Mouse (Mus musculus): ENCODE results near the gene Oca2. TPM values are rescaled to one million over a fixed set of nuclear protein-coding genes. Genes with fewer than 3 reads are reported as not detected.

The Oca2 gene
- polyA plus RNA-seq, 2 experiments: not detected

GRCm38 (mm10) chr7:56314358-56314757, 74.8 kb downstream of the Oca2 start:
- Histone ChIP-seq H3K27ac (replicated peaks; ENCODE audit: low read depth, low read length) (no peak overlapping the region), H3K4me1 (ENCODE audit: control insufficient read depth, insufficient read depth, low read length) (no peaks in the 10 kb centered on the region), H3K4me3 (replicated peaks; ENCODE audit: low read length) (no peak overlapping the region), H3K9me3 (ENCODE audit: control insufficient read depth, low read length) (no peaks in the 10 kb centered on the region), H3K36me3 (ENCODE audit: control insufficient read depth, insufficient read depth, low read length) (no peaks in the 10 kb centered on the region), H3K27me3 (ENCODE audit: control insufficient read depth, insufficient read depth, low read length) (no peaks in the 10 kb centered on the region), H3K4me2 (replicated peaks; ENCODE audit: low read depth, low read length, severe bottlenecking) (no peak overlapping the region), H3K9ac (ENCODE audit: low read depth, low read length, severe bottlenecking) (no peak overlapping the region)
- no peak for ATAC-seq (ENCODE audit: low FRiP score, low read depth)
- no peak for DNase-seq (ENCODE audit: low spot score)
- no peak for TF ChIP-seq POLR2A (IDR thresholded peaks at IDR 0.05; ENCODE audit: borderline replicate concordance, extremely low read depth, insufficient read depth, insufficient read length)
- 85% methylated on average over 5 of the region's 5 CpGs for WGBS

DNA sequence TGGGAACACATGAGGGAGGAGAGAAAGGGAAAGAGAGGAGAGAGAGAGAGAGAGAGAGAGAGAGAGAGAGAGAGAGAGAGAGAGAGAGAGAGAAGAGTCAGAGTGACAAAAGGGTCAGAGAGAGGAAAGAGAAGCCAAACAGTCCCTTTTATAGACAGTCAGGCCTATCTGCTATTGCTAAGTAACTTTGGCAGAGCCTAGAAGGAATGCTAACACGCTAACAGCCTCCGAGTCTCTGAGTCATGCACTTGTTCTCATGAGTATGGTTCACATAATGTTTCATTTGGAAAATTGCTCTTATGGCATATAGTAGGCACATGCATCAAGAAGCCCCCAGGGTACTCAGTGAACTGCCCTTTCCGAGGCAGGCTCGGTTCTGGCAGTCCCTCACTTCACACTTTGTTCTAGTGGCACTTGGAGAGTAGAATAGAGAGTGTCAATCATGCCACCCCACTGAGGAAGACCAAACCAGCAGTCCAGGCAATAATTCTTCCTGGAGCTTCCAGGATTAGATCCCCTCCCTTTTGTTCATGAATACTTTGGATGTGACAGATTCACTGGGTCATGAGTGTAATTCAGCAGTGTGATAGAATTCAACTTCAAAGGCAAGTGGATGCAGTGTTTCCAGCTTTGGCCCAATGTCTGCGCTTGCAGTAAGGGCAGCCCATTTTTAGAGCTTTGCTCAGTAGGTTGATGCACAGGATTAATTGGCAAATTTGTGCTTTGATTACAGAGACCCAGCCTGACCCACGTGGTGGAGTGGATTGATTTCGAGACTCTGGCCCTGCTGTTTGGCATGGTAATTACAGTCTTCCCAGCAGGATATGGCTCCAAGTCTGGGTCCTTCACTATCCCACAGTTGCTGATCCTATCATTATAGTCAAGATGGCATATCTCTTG, 76.3 kb downstream of the Oca2 start:
- H3K27me3 ChIP-seq (ENCODE audit: control insufficient read depth, insufficient read depth, low read length): no peaks in the 10 kb centered on the region
- H3K27ac ChIP-seq (replicated peaks; ENCODE audit: low read depth, low read length): no peak overlapping the region
- H3K9ac ChIP-seq (ENCODE audit: low read depth, low read length, severe bottlenecking): no peak overlapping the region
- H3K9me3 ChIP-seq (ENCODE audit: control insufficient read depth, low read length): no peaks in the 10 kb centered on the region
- H3K4me3 ChIP-seq (replicated peaks; ENCODE audit: low read length): no peak overlapping the region
- H3K4me1 ChIP-seq (ENCODE audit: control insufficient read depth, insufficient read depth, low read length): no peaks in the 10 kb centered on the region
- no peak for TF ChIP-seq POLR2A (IDR thresholded peaks at IDR 0.05; ENCODE audit: borderline replicate concordance, extremely low read depth, insufficient read depth, insufficient read length)
- no peak overlapping the region for H3K4me2 ChIP-seq (replicated peaks; ENCODE audit: low read depth, low read length, severe bottlenecking)
- H3K36me3 ChIP-seq (ENCODE audit: control insufficient read depth, insufficient read depth, low read length): no peaks in the 10 kb centered on the region
- ATAC-seq (ENCODE audit: low FRiP score, low read depth): no peak
- WGBS: 57% methylated on average over 7 of the region's 7 CpGs
- no peak for DNase-seq (ENCODE audit: low spot score)

- Histone ChIP-seq H3K4me1 (ENCODE audit: control insufficient read depth, insufficient read depth, low read length) (no peaks in the 10 kb centered on the region), H3K27me3 (ENCODE audit: control insufficient read depth, insufficient read depth, low read length) (no peaks in the 10 kb centered on the region), H3K27ac (replicated peaks; ENCODE audit: low read depth, low read length) (no peak overlapping the region), H3K9ac (ENCODE audit: low read depth, low read length, severe bottlenecking) (no peak overlapping the region), H3K4me2 (replicated peaks; ENCODE audit: low read depth, low read length, severe bottlenecking) (no peak overlapping the region), H3K9me3 (ENCODE audit: control insufficient read depth, low read length) (no peaks in the 10 kb centered on the region), H3K36me3 (ENCODE audit: control insufficient read depth, insufficient read depth, low read length) (no peaks in the 10 kb centered on the region), H3K4me3 (replicated peaks; ENCODE audit: low read length) (no peak overlapping the region)
- WGBS: 50% methylated on average over 4 of the region's 4 CpGs
- ATAC-seq (ENCODE audit: low FRiP score, low read depth) (no peak), DNase-seq (ENCODE audit: low spot score) (no peak)
- TF ChIP-seq POLR2A (IDR thresholded peaks at IDR 0.05; ENCODE audit: borderline replicate concordance, extremely low read depth, insufficient read depth, insufficient read length): no peak
These were observed 88.2 kb downstream of the Oca2 start for GRCm38 (mm10) chr7:56327738-56328137.

- no peaks in the 10 kb centered on the region for H3K9me3 ChIP-seq (ENCODE audit: control insufficient read depth, low read length)
- WGBS: 43% methylated on average over 3 of the region's 3 CpGs
- TF ChIP-seq POLR2A (IDR thresholded peaks at IDR 0.05; ENCODE audit: borderline replicate concordance, extremely low read depth, insufficient read depth, insufficient read length): no peak
These were observed 109.0 kb downstream of the Oca2 start for GRCm38 (mm10) chr7:56348528-56348927.

DNA sequence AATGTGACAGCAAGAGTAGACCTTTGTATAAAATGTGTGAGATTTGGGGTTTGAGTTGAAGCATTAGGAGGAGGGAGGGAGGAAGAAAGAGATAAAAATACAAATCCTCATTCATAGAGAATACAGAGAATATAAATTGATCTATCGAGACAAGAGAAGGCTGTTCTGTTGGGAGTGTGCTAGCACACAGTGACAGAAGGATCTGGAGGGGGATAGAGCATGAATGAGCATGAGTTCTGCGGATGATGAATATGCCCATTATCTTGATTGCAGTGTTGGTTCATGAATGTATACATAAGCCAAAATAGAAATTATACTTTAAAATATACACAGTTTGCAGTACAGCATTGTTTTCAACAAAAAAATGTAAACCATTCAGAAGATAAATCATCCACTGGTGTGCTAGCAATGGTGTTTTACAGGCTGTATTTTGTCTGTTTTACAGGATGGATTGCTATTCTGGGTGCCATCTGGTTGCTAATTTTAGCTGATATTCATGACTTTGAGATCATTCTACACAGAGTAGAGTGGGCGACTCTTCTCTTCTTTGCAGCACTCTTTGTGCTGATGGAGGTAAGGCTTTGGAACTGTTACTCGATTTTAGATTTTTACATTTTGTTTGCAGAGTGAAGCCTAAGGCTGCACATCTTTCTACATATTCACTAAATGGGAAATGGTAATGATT, 117.2 kb downstream of the Oca2 start:
- DNase-seq (ENCODE audit: low spot score) (no peak), ATAC-seq (ENCODE audit: low FRiP score, low read depth) (no peak)
- TF ChIP-seq POLR2A (IDR thresholded peaks at IDR 0.05; ENCODE audit: borderline replicate concordance, extremely low read depth, insufficient read depth, insufficient read length): no peak
- WGBS: 83% methylated on average over 4 of the region's 4 CpGs
- H3K9ac ChIP-seq (ENCODE audit: low read depth, low read length, severe bottlenecking): no peak overlapping the region
- H3K4me1 ChIP-seq (ENCODE audit: control insufficient read depth, insufficient read depth, low read length): no peaks in the 10 kb centered on the region
- no peak overlapping the region for H3K4me2 ChIP-seq (replicated peaks; ENCODE audit: low read depth, low read length, severe bottlenecking)
- no peaks in the 10 kb centered on the region for H3K9me3 ChIP-seq (ENCODE audit: control insufficient read depth, low read length)
- no peaks in the 10 kb centered on the region for H3K36me3 ChIP-seq (ENCODE audit: control insufficient read depth, insufficient read depth, low read length)
- H3K27me3 ChIP-seq (ENCODE audit: control insufficient read depth, insufficient read depth, low read length): no peaks in the 10 kb centered on the region
- H3K4me3 ChIP-seq (replicated peaks; ENCODE audit: low read length): no peak overlapping the region
- no peak overlapping the region for H3K27ac ChIP-seq (replicated peaks; ENCODE audit: low read depth, low read length)

More at GRCm38 (mm10) chr7:56348528-56348927, 109.0 kb downstream of the Oca2 start:
- Histone ChIP-seq H3K27ac (replicated peaks; ENCODE audit: low read depth, low read length) (no peak overlapping the region), H3K4me3 (replicated peaks; ENCODE audit: low read length) (no peak overlapping the region), H3K4me2 (replicated peaks; ENCODE audit: low read depth, low read length, severe bottlenecking) (no peak overlapping the region), H3K9ac (ENCODE audit: low read depth, low read length, severe bottlenecking) (no peak overlapping the region), H3K36me3 (ENCODE audit: control insufficient read depth, insufficient read depth, low read length) (no peaks in the 10 kb centered on the region), H3K27me3 (ENCODE audit: control insufficient read depth, insufficient read depth, low read length) (no peaks in the 10 kb centered on the region), H3K4me1 (ENCODE audit: control insufficient read depth, insufficient read depth, low read length) (no peaks in the 10 kb centered on the region)
- ATAC-seq (ENCODE audit: low FRiP score, low read depth): no peak
- DNase-seq (ENCODE audit: low spot score): no peak
